Mouse (Mus musculus): Measurements from ENCODE around the gene Gm12845. TPM values are rescaled to one million over a fixed set of nuclear protein-coding genes. Genes with fewer than 3 reads are reported as not detected.
"Not testable (repeated sequence)": the region's sequence is repeated elsewhere in the genome, so short reads cannot be mapped to it uniquely, and the experiment has no call there.

The Gm12845 gene
- total RNA-seq (2021), result not detected

DNA sequence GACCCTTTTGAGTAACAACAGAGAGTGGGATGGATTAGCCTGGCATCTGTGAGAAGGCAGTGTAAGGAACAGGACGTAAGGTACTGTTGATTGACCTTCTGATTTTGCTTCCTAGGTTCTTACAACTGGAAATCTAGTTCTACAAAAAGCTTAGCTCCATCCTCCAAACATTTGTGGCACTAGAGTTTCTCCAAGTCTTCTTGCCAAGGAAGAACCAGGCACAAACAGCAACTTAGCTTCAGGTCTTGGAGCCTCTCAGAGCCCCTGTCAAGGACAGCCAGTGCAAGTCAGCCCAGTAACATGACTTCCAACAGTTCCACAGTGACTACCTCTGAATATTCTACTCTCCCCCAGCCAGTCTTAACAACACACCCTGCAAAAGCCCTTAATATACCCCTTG, at the start of gene Gm12845:
TSS of gene Gm12845 (plus strand) at position 301 of the 400 bp plus-strand sequence.
- DNase-seq (ENCODE audit: extremely low spot score in 1 of 2, low spot score in 2 of 2), result no peak
- intact Hi-C loops (cut with DNase I), result no loop called here

DNA sequence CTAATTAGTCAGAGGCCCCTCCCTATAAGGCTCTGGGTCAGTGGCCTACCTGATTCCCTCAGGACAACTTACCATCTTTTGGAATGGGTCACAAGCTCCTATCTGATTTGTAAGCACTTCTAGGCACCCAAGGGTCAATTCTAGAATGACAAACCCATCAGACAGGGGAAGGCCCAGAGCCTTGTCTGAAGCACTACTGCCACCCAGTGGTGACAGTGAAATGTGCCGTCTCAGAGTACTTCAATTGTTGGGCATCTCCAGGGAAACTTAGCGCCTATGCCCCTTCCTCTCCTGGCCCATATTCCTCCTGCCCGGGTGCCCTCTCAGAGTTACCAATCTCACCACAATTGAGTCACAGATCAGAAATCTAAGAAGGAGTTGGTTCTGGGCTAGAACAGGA, 47.3 kb upstream of the Gm12845 start:
- intact Hi-C loops (cut with DNase I), result loop anchor here (10.0 kb wide), 2 partner anchors 92 to 352 kb away; no protein-coding TSS in a partner anchor
- DNase-seq (ENCODE audit: extremely low spot score in 1 of 2, low spot score in 2 of 2), result peak; percentile 73 to 82

DNA sequence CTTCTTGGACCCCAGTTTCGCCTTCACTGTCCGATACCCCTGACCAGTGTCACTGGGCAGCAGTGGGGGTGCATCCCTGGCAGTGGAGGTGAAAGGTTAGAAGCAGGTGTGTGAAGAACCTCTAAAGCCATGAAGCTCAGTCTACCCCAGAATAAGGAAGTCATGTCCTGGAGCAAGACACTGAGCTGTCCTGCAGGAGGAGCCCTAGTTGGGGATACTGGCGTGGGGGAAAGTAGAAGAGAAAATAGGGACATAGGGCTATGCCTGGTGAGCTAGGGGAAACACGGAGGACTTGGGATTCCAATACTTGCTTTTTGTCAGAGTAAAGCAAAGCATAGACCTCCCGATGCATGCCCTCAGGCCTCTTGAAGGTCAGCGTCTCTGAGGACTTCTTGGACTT, 43.2 kb upstream of the Gm12845 start:
- DNase-seq (ENCODE audit: extremely low spot score in 1 of 2, low spot score in 2 of 2), result peak in 1 of 2 experiments; percentile 15
- intact Hi-C loops (cut with DNase I), result no loop called here

DNA sequence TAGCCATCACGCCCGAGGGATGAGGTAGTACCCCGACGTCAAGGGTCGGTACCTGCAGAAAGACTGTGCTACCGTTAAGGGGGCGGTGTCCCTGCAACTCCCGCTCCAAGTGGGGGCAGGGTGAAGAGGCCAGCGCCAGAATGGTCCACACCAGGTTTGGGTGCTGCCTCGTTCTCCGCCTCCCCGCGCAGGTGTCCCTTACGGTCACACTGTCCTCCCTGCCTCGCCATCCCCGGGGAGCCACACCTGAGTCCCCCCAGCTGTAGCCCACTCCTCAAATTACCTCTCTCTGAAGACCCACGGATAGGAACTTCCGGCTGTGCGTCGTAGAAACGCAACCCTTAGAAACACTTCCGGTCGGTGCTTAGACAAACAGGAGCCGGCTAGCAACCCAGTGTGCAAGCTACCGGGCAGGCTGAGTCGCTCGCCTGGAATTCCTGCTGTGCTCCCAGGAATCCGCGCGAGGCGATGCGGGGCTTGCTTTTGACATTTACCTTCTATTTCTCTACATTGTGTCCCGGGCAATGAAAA, 42.2 kb upstream of the Gm12845 start, which contains the start of gene Dmap1:
TSS of gene Dmap1 (minus strand) at position 343 of the 531 bp plus-strand sequence.
- peak; percentile 85 to 89 for DNase-seq (ENCODE audit: extremely low spot score in 1 of 2, low spot score in 2 of 2)
- intact Hi-C loops (cut with DNase I), result no loop called here

DNA sequence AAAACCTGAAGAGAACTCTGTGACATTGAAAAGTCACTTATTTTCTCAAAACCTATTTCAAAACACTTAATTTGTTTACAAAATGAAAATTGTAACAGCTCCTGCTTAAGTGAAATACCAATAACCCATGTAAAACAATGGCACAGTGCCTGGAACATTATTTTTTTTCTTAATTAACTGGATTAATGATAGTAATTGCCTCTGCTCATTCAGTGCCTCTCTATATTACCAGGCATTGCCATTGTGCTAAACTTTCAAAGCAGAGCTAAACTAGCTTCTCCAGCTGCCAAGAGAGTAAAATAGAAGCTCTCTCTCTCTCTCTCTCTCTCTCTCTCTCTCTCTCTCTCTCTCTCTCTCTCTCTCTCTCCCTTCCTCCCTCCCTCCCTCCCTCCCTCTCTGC, 41.7 kb upstream of the Gm12845 start:
- intact Hi-C loops (cut with DNase I), result no loop called here
- DNase-seq (ENCODE audit: extremely low spot score in 1 of 2, low spot score in 2 of 2), result no peak

DNA sequence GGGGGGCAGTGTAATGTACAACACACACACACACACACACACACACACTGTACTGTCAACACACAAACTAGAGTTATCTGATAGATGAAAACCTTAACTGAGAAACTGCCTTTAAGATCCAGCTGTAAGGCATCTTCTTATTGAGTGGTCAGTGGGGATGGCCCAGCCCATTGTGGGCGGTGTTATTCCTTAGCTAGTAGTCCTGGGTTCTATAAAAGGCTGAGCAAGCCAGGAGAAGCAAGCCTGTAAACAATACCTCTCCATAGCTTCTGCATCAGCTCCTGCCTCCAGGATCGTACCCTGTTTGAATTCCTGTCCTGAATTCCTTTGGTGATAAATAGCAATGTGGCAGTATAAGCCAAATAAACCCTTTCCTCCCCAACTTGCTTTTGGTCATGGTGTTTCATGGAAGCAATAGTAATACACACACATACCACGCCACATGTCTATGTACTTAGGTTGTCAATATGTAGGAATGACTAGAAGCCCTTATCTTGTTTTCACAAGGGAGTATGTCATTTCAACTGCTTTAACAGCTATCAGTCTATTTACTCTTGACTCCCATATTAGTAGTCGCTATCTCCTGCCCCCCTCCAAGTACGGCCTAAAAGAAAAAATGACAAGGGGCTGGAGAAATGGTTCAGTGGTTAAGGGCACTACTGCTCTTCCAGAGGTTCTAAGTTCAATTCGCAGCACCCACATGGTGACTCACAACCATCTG, 41.0 kb upstream of the Gm12845 start:
- peak in 1 of 2 experiments; percentile 8 for DNase-seq (ENCODE audit: extremely low spot score in 1 of 2, low spot score in 2 of 2)
- intact Hi-C loops (cut with DNase I), result no loop called here

DNA sequence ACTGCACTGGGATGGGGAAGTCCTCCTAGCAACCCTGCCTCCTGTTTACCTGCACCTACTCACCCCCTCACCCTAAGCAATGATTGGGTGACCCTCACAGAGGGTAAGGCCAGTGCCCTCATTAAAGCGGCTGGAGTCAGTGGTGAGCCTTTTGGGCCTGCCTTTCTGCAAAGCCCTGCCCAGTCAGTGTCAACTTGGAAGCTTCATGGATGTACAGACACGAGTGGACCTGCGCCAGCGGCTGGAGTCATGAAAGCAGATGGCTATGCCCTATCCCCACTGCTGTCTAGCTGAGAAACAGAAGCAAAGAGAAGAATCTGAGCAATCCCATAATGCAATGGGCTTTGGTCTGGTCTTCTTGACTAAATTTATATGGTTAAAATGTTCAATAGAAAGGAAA, 37.9 kb upstream of the Gm12845 start:
- intact Hi-C loops (cut with DNase I), result no loop called here
- DNase-seq (ENCODE audit: extremely low spot score in 1 of 2, low spot score in 2 of 2), result peak in 1 of 2 experiments; percentile 14

DNA sequence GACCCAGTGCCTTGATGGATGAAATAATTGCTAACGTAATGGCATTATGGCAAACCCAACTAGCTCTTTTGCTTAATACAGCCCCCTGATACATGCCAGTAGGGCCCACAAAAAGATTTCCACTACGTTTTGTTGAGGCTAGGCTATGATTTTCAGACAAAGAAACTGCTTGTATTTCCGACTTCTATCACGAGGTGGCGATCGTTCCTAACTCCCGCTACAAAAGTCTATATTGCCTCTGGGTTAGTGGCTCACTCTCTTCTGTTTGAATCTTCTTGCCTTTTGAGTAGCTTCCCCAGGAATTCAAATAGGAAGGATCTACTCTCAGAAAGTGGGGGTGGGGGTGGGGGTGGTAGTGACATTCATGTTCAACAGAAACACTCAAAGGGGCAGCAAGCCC, 18.9 kb upstream of the Gm12845 start:
- DNase-seq (ENCODE audit: extremely low spot score in 1 of 2, low spot score in 2 of 2), result peak; percentile 43 to 63
- intact Hi-C loops (cut with DNase I), result loop anchor here (2.0 to 10.0 kb wide), 2 partner anchors 65 to 379 kb away; no protein-coding TSS in a partner anchor

DNA sequence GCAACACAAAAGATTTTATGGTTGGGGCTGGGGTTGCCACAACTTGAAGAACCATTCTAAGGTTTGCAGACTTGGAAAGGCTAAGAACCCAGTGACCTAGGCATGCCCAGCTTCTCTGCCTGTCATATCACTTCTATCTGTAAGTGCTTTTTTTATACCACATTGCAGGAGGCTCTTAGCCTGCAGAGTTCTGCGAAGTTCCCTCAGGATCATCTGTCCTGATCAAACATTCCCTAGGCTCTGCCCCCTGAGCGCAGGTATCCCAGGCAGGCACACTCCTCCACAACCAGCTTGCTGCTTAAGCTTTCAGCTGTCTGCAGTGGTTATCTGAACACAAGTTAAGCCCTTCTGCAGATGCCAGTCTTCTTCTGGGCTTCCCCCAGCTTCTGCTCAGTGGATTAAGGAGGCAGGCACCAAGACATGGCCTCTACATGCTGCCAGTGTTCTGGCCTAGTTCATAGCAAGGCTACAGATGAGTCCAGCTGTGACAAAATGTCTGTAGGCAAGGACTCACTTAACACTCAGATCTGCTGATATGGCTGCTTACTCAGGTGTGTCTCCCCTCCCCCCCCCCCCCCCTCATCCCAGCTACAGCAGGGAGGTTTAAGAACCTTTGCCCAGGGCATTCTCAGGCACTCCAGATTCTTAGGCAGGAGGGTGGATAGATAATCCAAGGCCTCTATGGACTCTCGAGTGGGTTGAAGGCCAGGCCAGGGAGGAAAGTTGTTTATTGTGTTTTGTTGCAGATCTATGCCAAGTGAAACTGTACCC, 15.2 kb upstream of the Gm12845 start:
- no peak for DNase-seq (ENCODE audit: extremely low spot score in 1 of 2, low spot score in 2 of 2)
- intact Hi-C loops (cut with DNase I), result loop anchor here (10.0 kb wide), 1 partner anchor 376 kb away; no protein-coding TSS in a partner anchor

DNA sequence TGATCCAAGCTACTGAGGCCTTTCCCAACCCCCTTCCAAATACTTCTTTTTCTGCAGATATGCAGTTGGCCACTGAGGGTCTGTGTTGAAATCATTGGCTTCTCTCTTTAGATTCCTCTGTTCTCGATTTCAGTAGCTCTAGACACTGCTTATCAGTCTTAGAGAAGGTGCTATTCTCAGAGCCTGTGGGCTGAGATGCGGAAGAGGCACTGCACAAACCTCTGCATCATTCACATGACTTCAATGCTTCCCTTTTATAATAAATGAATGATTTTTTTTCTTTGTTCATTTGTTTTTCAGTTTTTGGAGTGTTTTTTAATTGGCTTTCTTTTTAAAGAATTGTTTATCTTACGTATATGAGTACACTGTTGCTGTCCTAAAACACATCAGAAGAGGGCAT, 11.9 kb upstream of the Gm12845 start:
- intact Hi-C loops (cut with DNase I), result no loop called here
- DNase-seq (ENCODE audit: extremely low spot score in 1 of 2, low spot score in 2 of 2), result no peak

DNA sequence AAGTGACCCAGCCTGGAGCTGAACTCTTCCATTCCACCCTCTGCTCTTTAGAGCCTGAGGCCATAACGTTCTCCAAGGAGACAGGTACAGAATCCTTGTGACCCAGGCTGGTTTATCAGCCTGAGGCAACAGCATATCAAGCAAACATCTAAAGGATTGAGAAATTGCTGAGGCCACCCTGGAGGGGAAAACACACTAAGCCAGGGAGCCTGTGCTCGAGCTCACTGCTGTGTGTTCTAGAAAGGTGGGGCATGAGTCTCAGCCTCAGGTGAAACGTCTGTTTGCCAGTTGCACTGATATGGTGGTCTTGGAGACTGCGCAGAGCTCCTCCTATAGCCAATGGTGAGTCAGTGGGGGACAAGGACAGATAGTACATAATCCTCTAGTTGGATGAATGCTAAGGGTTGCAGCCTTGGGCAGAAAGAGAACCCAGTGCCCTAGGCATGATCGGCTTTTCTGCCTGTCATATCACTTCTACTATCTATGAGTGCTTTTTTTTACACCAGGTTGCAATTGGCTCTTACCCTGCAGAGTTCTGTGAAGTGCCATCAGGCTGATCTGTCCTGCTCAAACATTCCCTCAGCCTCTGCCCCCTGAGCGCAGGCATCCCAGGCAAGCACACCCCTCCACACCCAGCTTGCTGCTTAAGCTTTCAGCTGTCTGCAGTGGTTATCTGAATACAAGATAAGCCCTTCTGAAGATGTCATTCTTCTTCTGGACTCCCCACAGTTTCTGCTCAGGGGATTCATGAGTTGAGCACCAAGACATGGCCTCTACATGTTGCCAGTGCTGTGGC, 10.7 kb upstream of the Gm12845 start:
- intact Hi-C loops (cut with DNase I), result no loop called here
- no peak for DNase-seq (ENCODE audit: extremely low spot score in 1 of 2, low spot score in 2 of 2)

DNA sequence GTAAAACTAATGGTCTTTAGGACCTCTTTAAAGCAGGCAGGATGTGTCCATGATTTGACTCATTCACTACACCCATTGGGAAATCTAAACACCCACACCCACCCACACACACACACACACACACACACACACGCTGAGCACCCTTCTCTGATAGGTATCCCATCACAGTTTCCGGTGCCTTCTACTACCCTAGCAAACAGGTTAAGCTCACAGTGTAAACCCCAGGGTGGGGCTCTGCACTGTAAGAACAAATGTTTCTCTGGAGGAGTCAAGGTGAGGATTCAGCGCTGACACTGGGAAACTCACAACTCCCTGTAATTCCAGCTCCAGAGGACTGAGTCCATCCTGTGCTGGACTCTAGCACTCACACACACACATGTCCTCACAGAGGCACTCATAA, 7.7 kb downstream of the Gm12845 start:
- intact Hi-C loops (cut with DNase I), result no loop called here
- no peak for DNase-seq (ENCODE audit: extremely low spot score in 1 of 2, low spot score in 2 of 2)

DNA sequence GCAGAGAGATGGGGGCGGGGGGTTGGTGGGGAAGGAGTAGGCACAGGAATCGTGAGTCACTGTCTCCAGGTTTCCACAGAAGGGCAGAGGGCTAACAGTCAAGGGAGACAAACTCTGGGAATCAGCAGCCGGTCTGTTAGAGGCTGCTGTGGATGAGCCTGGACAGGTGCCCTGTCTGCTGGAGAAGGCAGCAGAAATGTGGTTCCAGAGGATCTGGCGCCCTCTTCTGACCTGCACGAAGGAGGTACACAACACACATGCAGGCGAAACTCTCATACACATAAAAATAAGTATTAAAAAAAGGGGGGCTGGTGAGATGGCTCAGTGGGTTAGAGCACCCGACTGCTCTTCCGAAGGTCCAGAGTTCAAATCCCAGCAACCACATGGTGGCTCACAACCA, 13.3 kb downstream of the Gm12845 start:
- intact Hi-C loops (cut with DNase I), result no loop called here

DNA sequence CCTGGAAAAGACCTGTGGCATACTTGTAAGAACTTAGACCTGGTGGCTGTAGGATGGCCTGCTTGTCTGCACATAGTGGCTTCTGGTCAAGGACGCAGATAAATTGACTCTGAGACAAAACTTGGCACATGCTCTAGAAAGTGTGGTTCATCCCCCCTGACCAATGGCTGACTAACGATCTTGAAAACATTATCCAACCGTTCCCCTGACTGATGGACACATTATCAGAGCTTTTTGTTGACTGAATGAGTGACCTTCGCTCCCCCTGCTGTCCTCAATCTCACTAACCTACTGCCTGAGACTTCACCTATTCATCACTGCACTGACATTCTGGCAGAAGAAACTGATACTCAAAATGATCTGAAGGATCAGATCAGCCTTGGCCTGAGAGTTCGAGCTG, 28.3 kb downstream of the Gm12845 start:
- DNase-seq (ENCODE audit: extremely low spot score in 1 of 2, low spot score in 2 of 2); intact Hi-C loops (cut with DNase I): not testable (repeated sequence)

More for the DNA sequence above, 13.3 kb downstream of the Gm12845 start:
- peak in 1 of 2 experiments; percentile 30 for DNase-seq (ENCODE audit: extremely low spot score in 1 of 2, low spot score in 2 of 2)

DNA sequence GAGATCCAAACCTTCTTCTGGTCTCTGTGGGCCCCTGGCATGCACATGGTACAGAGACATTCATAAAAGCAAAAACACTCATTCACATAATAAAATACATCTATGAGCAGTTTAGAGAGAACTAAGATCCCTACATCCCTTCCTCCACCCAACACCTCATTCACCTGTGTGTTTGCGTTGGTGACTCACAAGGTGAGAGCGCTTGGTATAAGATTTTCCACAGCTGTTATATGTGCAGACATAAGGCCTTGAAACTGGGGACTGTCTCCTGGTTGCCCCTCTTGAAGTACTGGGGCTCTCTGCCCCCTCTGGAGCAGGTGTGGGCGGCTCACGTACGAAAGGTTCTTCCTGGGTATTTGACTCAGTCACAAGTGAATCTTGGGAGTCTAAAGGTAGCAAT, 35.9 kb downstream of the Gm12845 start:
- intact Hi-C loops (cut with DNase I), result no loop called here
- DNase-seq (ENCODE audit: extremely low spot score in 1 of 2, low spot score in 2 of 2), result no peak

DNA sequence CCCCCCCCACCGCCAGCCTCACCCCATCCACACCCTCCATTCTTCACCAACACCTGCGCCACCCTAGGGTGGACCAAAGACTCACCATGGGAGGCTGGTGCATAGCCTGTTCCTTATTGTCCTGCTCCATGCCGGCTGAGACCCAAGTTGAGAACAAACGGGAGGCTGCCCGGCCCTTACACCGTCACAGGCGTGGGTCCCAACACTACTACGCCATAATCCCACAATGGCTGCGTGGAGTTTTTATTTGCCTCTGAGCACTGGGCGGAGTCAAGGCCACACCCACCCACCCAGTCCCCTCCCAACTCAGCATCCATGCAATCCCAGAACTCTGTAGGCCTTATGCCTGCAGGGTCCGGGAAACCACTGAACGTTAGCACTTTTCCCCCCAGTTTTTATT, 41.2 kb downstream of the Gm12845 start, which contains the start of gene Klf17:
TSS of gene Klf17 (minus strand) at position 233 of the 400 bp plus-strand sequence.
- DNase-seq (ENCODE audit: extremely low spot score in 1 of 2, low spot score in 2 of 2), result no peak
- intact Hi-C loops (cut with DNase I), result no loop called here

DNA sequence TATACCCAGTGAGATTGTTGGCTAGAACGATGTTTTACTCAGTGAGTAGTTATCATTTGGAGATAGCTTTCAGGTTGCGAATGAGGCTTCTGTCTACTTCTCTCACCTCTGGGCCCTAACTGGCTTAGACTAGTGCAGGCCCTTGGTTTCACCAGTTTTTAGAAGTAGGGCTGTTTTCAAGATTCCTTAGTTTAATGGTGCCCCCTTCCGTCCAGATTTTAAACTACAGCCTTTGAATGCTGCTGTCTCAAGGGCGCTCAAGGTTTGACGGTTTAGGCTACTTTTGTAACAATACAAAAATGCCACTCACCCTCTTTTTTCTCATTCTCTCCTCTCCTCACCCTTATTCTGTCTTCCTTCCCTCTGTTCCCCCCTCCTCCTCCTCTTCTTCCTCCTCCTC, 46.7 kb downstream of the Gm12845 start:
- intact Hi-C loops (cut with DNase I), result loop anchor here (2.0 kb wide), 1 partner anchor 66 kb away; no protein-coding TSS in a partner anchor
- peak; percentile 50 to 68 for DNase-seq (ENCODE audit: extremely low spot score in 1 of 2, low spot score in 2 of 2)

DNA sequence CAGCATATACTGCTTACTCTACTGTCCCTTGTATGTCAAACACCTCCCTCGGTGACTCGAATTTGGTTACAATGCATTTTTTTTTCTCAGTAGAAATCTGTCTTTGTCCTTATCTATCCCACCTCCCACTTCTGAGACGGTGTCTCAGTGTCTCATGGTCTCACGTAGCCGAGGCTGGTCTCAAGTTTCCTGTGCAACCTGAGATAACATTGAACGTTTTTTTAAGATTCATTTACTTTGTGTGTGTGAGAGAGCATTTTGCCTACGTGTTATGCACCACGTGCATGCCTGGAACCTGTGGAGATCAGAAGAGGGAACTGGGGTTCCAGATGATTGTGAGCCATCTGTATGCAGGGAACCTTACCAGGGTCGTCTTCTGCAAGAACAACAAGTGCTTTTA, 48.7 kb downstream of the Gm12845 start:
- intact Hi-C loops (cut with DNase I), result no loop called here

More for the DNA sequence above, 48.7 kb downstream of the Gm12845 start:
- DNase-seq (ENCODE audit: extremely low spot score in 1 of 2, low spot score in 2 of 2), result no peak
